Mouse (Mus musculus) heart, adult 18-20 months (tissue): ENCODE measurements around the gene Grik1. TPM values are rescaled to one million over a fixed set of nuclear protein-coding genes. Genes with fewer than 3 reads are reported as not detected.

ENCODE experiments used
- DNase-seq, 2 experiments: peaks; one replicate each; pipeline ENCODE4 v3.0.0; 2021 to 2022; ENCODE audit warnings: mixed read lengths in 1 of 2
- total RNA-seq, 2 experiments: library from RNA; stranded (reverse); gene quantifications; 2 replicates each; pipeline ENCODE4 v1.2.3; 2021

Gene Grik1
- total RNA-seq, 2 experiments from 2014 or later: 0.08 TPM; not detected in 1

- no peak for DNase-seq
Measured at GRCm38 (mm10) chr16:87956178-87956577, 333.9 kb downstream of the Grik1 start.

GRCm38 (mm10) chr16:87954715-87955441, 335.2 kb downstream of the Grik1 start:
- no peak for DNase-seq

GRCm38 (mm10) chr16:87953176-87953575, 336.9 kb downstream of the Grik1 start:
- no peak for DNase-seq

- no peak for DNase-seq
Measured at GRCm38 (mm10) chr16:87949881-87950280, 340.2 kb downstream of the Grik1 start.

GRCm38 (mm10) chr16:87948122-87948521, 341.9 kb downstream of the Grik1 start:
- DNase-seq: no peak

- DNase-seq: no peak
Measured at GRCm38 (mm10) chr16:87944318-87944717, 345.7 kb downstream of the Grik1 start.

GRCm38 (mm10) chr16:87942103-87942865, 347.8 kb downstream of the Grik1 start:
- DNase-seq: no peak

GRCm38 (mm10) chr16:87934685-87935084, 355.4 kb downstream of the Grik1 start:
- DNase-seq: no peak

GRCm38 (mm10) chr16:87931358-87931757, 358.7 kb downstream of the Grik1 start:
- no peak for DNase-seq

GRCm38 (mm10) chr16:87930519-87930918, 359.5 kb downstream of the Grik1 start:
- DNase-seq: no peak

GRCm38 (mm10) chr16:87928671-87929070, 361.4 kb downstream of the Grik1 start:
- no peak for DNase-seq

- no peak for DNase-seq
Measured at GRCm38 (mm10) chr16:87917897-87918296, 372.2 kb downstream of the Grik1 start.

GRCm38 (mm10) chr16:87917157-87917546, 372.9 kb downstream of the Grik1 start:
- no peak for DNase-seq

GRCm38 (mm10) chr16:87916209-87917156, 373.6 kb downstream of the Grik1 start:
- no peak for DNase-seq

- DNase-seq: no peak
Measured at GRCm38 (mm10) chr16:87915156-87915555, 374.9 kb downstream of the Grik1 start.

GRCm38 (mm10) chr16:87913781-87914180, 376.3 kb downstream of the Grik1 start:
- DNase-seq: no peak

GRCm38 (mm10) chr16:87911201-87911600, 378.9 kb downstream of the Grik1 start:
- no peak for DNase-seq

- DNase-seq: no peak
Measured at GRCm38 (mm10) chr16:87902049-87902448, 388.0 kb downstream of the Grik1 start.

- no peak for DNase-seq
Measured at GRCm38 (mm10) chr16:87901189-87901588, 388.9 kb downstream of the Grik1 start.

- DNase-seq: no peak
Measured at GRCm38 (mm10) chr16:87875927-87876326, 414.1 kb downstream of the Grik1 start.

- no peak for DNase-seq
Measured at GRCm38 (mm10) chr16:87864526-87864925, 425.5 kb downstream of the Grik1 start.

GRCm38 (mm10) chr16:87861722-87862121, 428.3 kb downstream of the Grik1 start:
- DNase-seq: no peak
